Mouse (Mus musculus): ENCODE results near the gene Vmn1r224.

Vmn1r224 gene

DNA sequence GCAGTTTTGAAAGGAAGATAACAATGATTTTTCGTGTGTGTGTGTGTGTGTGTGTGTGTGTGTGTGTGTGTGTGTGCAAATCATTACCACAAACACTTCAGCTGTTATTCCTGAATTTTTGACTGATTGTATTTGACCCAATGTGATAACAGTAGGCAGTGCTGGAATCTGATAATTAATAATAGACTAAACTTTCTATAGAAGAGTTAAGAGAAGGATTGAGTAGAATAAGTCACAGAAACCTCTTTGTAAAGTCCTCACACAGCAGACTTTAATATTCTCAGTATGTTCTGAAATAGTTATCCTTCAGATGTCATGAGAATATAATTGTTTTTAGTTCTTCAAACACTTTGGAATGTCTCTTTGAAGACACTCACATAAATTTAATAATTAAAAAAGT is at the start of gene Vmn1r224:
Vmn1r224 (plus strand) TSS at position 301 of the 400 bp plus-strand sequence.
- DNase-seq = no peak

DNA sequence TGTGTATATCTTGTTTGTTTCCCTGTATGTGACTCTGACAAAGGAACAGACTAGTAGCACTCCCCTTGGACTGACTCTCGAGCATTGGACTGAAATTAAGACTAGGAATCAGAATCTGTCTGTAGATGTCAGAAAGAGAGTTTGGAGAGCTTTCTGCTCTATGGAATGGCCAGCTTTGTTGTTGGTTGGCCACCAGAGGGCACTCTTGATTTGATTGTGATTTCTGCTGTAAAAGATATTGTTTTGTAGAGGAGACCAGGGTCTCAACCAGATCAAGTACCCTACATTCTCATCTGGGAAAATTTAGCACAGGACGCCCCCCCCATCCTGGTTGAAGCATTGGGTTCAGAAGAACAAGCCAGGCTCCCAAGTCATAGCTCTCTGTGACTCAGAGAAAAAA is 14.8 kb upstream of the Vmn1r224 start:
- no peak for DNase-seq

DNA sequence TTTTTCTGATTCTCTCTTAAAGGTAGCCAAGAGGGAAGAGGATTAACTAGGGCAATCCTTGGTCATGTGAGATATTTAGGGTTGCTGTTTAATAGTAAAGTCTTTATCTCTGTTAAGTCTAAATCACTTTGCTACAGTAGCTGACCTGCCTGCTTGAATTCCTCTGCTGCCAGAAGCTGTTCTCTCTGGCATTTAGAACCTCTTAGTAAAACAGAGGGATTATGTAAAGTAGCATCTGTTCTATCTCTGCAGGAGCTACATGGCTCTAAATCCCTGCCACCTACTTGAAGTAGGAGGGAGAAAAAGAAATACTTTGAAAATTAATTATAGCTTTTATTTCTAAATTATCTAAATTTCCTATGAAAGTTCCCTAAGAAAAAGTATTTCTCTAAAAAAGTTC is 25.3 kb downstream of the Vmn1r224 start:
- no peak for DNase-seq

DNA sequence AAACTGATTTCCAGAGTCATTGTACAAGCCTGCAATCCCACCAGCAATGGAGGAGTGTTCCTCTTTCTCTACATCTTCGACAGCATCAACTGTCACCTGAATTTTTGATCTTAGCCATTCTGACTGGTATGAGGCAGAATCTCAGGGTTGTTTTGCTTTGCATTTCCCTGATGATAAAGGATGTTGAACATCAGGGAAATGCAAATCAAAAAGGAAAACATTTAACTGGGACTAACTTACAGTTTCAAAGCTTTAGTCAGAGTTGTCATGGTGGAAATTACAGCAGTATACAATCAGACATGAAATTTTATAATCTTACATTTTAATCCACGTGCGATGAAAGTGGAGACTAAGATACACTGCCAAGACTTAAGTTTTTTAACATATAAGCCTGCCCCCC is 59.4 kb downstream of the Vmn1r224 start:
- no peak for DNase-seq

All from kidney, adult 18-20 months (tissue).